Mouse (Mus musculus): ENCODE data around the gene Mrpl44.

DNA sequence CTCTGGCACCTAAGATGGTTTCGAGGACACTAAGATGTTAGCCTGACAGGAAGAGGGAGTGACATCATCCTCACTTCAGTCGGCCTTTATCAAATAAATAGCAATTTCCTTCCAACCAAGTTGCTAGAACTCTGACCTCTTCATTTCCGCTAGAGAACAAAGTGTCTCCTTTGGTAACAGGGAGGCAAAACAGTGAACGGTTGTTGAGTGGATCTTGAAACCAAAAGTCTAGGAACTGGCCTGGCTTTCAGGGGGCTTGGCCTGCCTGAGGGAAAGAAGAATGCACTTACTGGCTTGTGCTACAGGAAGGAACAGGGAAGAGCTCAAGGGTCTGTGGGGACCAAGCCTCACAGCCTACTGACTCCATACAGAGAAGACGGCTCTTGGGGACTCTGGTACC is 24.6 kb upstream of the Mrpl44 start:
- no peak for TF ChIP-seq POLR2A (IDR thresholded peaks at IDR 0.05; ENCODE audit: insufficient read depth, low read depth, low read length)
- no peak for TF ChIP-seq CTCF (IDR thresholded peaks at IDR 0.05)

Measured in heart, adult 2 months (tissue).